Mouse (Mus musculus) myocyte (in vitro differentiated cells): Measurements from ENCODE around the gene Pfdn6.

ENCODE experiments used
- CEBPB ChIP-seq: IDR thresholded peaks from 2 replicates; pipeline ENCODE4 v1.6.1; 2011; ENCODE audit warnings: mild to moderate bottlenecking, moderate library complexity; ENCODE audit not compliant: poor library complexity, insufficient read depth, severe bottlenecking
- E2F4 ChIP-seq: IDR thresholded peaks from one replicate; pipeline ENCODE4 v1.6.1; 2011; ENCODE audit warnings: mild to moderate bottlenecking, control low read depth, moderate library complexity; ENCODE audit not compliant: insufficient read depth
- MAX ChIP-seq: IDR thresholded peaks from one replicate; pipeline ENCODE4 v1.6.1; 2011; ENCODE audit warnings: low read depth, mild to moderate bottlenecking, control low read depth
- MYOG ChIP-seq, 3 experiments: IDR thresholded peaks; one replicate each; pipeline ENCODE4 v1.6.1; 2011; ENCODE audit warnings: control low read depth in 2 of 3, low read depth in 2 of 3, mild to moderate bottlenecking in 2 of 3; ENCODE audit not compliant: insufficient read length in 2 of 3, control insufficient read depth in 1 of 3, insufficient read depth in 1 of 3
- POLR2A ChIP-seq: IDR thresholded peaks from one replicate; pipeline ENCODE4 v1.6.1; 2011; ENCODE audit warnings: low read depth, mild to moderate bottlenecking, control low read depth, moderate library complexity; ENCODE audit not compliant: insufficient read length
- POLR2AphosphoS2 ChIP-seq: IDR thresholded peaks from one replicate; pipeline ENCODE4 v1.6.1; 2011; ENCODE audit warnings: low read depth, control low read depth; ENCODE audit not compliant: insufficient read length
- REST ChIP-seq: IDR thresholded peaks from one replicate; pipeline ENCODE4 v1.6.1; 2011; ENCODE audit warnings: mild to moderate bottlenecking, control low read depth, moderate library complexity; ENCODE audit not compliant: insufficient read depth, insufficient read length
- TCF12 ChIP-seq: IDR thresholded peaks from one replicate; pipeline ENCODE4 v1.6.1; 2011; ENCODE audit warnings: mild to moderate bottlenecking, control low read depth; ENCODE audit not compliant: poor library complexity, insufficient read depth, severe bottlenecking

GRCm38 (mm10) chr17:33897114-33897794 is 42.9 kb downstream of the Pfdn6 start:
- TF ChIP-seq E2F4 (no peak), MAX (no peak), POLR2A (no peak), CEBPB (no peak), TCF12 (no peak), MYOG (IDR thresholded peaks at IDR 0.05; ENCODE audit: control insufficient read depth in 1 of 3, insufficient read depth in 1 of 3, insufficient read length in 2 of 3, low read depth in 2 of 3) (no peak), POLR2AphosphoS2 (no peak), REST (no peak)
